Mouse (Mus musculus) gastrocnemius, postnatal 10 days (tissue): Measurements from ENCODE around the gene Ranbp9. TPM values are rescaled to one million over a fixed set of nuclear protein-coding genes. Genes with fewer than 3 reads are reported as not detected.

Experiments used
- DNase-seq: peaks from one replicate; pipeline ENCODE4 v3.0.0; 2021; ENCODE audit warnings: mixed read lengths
- total RNA-seq, 2 experiments: library from RNA; stranded (reverse); gene quantifications; 2 replicates each; pipeline ENCODE4 v1.2.3; 2021

The Ranbp9 gene
- total RNA-seq, 2 experiments from 2014 or later: 38.1 to 43.4 TPM

GRCm38 (mm10) chr13:43362353-43362752, 118.7 kb downstream of the Ranbp9 start:
- no peak for DNase-seq

DNA sequence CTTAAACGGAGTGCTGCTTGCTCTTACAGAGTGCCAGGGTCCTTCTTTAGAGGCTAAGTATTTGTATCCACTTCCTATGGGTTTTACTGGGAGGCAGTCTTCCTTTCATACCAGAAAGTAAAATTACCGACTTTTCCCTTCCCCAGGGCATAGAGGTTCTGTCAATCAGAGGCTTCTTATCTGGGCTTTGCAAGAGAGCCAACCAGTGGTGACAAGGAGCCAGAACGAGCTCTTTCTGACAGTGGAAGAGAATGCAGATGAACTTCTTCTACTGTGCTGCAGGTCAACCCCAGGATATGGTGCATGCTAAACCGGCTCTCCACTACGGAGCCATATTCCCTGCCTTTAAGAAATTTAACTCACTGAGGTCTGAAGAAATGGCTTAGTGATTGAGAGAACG, 120.5 kb downstream of the Ranbp9 start:
- no peak for DNase-seq

DNA sequence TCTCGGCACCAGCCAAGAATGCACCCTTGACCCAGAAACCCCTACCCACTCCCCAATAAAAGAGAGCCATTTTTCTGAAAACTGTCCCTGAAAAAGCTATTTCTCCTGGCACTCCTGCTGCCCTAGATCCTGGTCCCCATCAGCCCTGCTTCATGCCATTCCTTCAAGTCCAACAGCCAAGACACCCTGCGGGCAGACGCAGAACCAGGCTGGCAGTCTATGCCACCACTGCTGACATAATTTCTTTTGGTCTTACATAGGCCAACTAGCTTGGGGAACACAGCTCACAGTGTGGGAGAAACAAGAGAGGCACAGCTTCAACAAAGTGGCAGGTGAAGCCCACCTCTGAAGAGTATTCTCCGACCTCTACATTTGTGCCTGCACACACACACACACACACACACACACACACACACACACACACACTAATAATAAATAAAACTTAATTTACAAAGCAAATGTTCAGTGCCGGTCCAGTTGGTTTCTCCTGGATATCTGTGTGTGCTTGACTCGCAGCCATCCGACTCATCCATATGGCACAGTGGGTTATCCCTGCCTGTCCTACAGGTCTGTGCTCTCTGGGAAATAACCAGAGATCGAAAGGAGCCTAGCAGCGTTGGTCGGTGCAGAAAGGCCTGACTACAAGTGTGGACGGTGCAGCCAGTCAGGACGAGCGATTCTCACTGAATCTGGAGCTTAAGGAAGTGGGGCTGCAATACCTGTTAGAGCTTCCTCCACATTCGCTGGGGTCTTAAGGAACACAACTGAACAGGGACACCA, 124.5 kb downstream of the Ranbp9 start:
- no peak for DNase-seq

GRCm38 (mm10) chr13:43354362-43354761, 126.7 kb downstream of the Ranbp9 start:
- no peak for DNase-seq

- DNase-seq: no peak
Observed at GRCm38 (mm10) chr13:43353356-43353755, 127.7 kb downstream of the Ranbp9 start.

Other genes with a start within 250 kb of the Ranbp9 start
- gene Gfod1, start 177.1 kb downstream of the Ranbp9 start, total RNA-seq: 1 to 10 TPM; 6.2 to 6.8 TPM
- gene Sirt5, start 115.8 kb downstream of the Ranbp9 start, total RNA-seq: 10 to 100 TPM; 13.3 to 14.0 TPM
- gene Nol7, start 82.9 kb downstream of the Ranbp9 start, total RNA-seq: 100 to 1,000 TPM; 149 to 160 TPM
- gene Mcur1, start 78.9 kb upstream of the Ranbp9 start, total RNA-seq: 10 to 100 TPM; 22.0 to 22.6 TPM
- under 1 TPM; 0.34 to 0.61 TPM for gene Rnf182, start 134.4 kb upstream of the Ranbp9 start, total RNA-seq